Comparison of ENCODE assay signal across 18 mouse cellular contexts in the genomic region with DNA sequence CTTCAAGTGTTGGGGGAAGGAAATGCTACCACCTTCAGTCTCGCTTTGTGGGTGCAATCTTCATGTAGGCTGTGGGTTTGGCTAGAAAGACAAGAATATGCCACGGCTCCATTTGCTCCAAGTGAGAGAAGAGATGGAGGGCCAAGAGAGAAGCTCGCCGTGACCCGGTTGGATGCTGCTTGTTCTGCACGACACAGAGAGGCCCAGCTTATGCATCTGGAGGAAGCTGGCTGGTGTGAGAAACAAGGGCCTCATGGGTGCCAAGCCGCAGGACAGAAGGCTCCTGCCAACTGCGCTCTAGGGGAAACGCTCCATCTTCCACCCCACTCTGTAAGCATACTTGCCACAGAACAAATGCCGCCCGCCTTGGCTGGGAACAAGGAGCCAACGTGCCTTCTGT.
A peak's percentile ranks its signal among the peaks of the same experiment; 100 is the strongest.
DNase-seq lines count a peak whose midpoint lies in the region; ATAC-seq and TF ChIP-seq lines count a peak whose summit lies in the region.
"Had no signal": no experiment of that assay in that cellular context is flagged by ENCODE, and none has a peak within 500 bp of the region (broad histone marks: within the 10 kb centered on the region; RNA-seq: fewer than 3 reads in every experiment).

No protein-coding gene starts in this region.

- TF ChIP-seq CTCF in forebrain, postnatal 0 days (IDR thresholded peaks at IDR 0.05; ENCODE audit: low read depth): no peak
- no peak for TF ChIP-seq CTCF in lung, adult 2 months (IDR thresholded peaks at IDR 0.05; ENCODE audit: insufficient read depth, low read length)

- H3K9ac ChIP-seq in forebrain, postnatal 0 days: no peak overlapping the region
- no peak overlapping the region for H3K9ac ChIP-seq in forebrain, embryonic 12.5 days
- H3K9ac ChIP-seq: embryonic facial prominence, embryonic 12.5 days; heart, embryonic 12.5 days; hindbrain, embryonic 15.5 days had no signal

- no peaks in the 10 kb centered on the region for H3K4me1 ChIP-seq in forebrain, postnatal 0 days (ENCODE audit: insufficient read depth)
- H3K4me1 ChIP-seq in forebrain, embryonic 12.5 days: peaks cover 13% of the 10 kb centered on the region
- H3K4me1 ChIP-seq in lung, adult 2 months (ENCODE audit: control insufficient read depth, insufficient read depth, low read length): no peaks in the 10 kb centered on the region
- H3K4me1 ChIP-seq in limb, embryonic 10.5 days: 0 out of 2 replicates have a peak, but pooled peaks cover 8% of the 10 kb centered on the region
- H3K4me1 ChIP-seq: embryonic facial prominence, embryonic 12.5 days; heart, embryonic 12.5 days had no signal

- H3K27me3 ChIP-seq in forebrain, postnatal 0 days (ENCODE audit: insufficient read depth, low read length): no peaks in the 10 kb centered on the region
- no peaks in the 10 kb centered on the region for H3K27me3 ChIP-seq in forebrain, embryonic 12.5 days
- 0 out of 2 replicates have a peak, but pooled peaks cover 7% of the 10 kb centered on the region for H3K27me3 ChIP-seq in limb, embryonic 10.5 days (ENCODE audit: low read depth, poor library complexity, severe bottlenecking)
- H3K27me3 ChIP-seq: embryonic facial prominence, embryonic 12.5 days; hindbrain, embryonic 15.5 days had no signal

- H3K4me3 ChIP-seq in forebrain, postnatal 0 days (ENCODE audit: low read depth, low read length): no peak overlapping the region
- no peak overlapping the region for H3K4me3 ChIP-seq in forebrain, embryonic 12.5 days (replicated peaks)
- H3K4me3 ChIP-seq in lung, adult 2 months (replicated peaks; ENCODE audit: extremely low read depth, low read depth, low read length): no peak overlapping the region
- no peak overlapping the region for H3K4me3 ChIP-seq in limb, embryonic 10.5 days
- H3K4me3 ChIP-seq: embryonic facial prominence, embryonic 12.5 days; heart, embryonic 12.5 days; hindbrain, embryonic 15.5 days had no signal

- H3K9me3 ChIP-seq in forebrain, postnatal 0 days (ENCODE audit: low read length): no peaks in the 10 kb centered on the region
- no peaks in the 10 kb centered on the region for H3K9me3 ChIP-seq in forebrain, embryonic 12.5 days
- no peaks in the 10 kb centered on the region for H3K9me3 ChIP-seq in limb, embryonic 10.5 days (replicated peaks)
- H3K9me3 ChIP-seq: embryonic facial prominence, embryonic 12.5 days; heart, embryonic 12.5 days; hindbrain, embryonic 15.5 days had no signal

- TF ChIP-seq POLR2A in lung, adult 2 months (IDR thresholded peaks at IDR 0.05; ENCODE audit: borderline replicate concordance, extremely low read depth, low read depth, low read length): no peak

- H3K36me3 ChIP-seq in forebrain, postnatal 0 days (ENCODE audit: insufficient read depth): no peaks in the 10 kb centered on the region
- H3K36me3 ChIP-seq in forebrain, embryonic 12.5 days (replicated peaks): no peaks in the 10 kb centered on the region
- no peaks in the 10 kb centered on the region for H3K36me3 ChIP-seq in limb, embryonic 10.5 days
- H3K36me3 ChIP-seq: embryonic facial prominence, embryonic 12.5 days; heart, embryonic 12.5 days; hindbrain, embryonic 15.5 days had no signal

- no peak overlapping the region for H3K27ac ChIP-seq in forebrain, postnatal 0 days (ENCODE audit: low read depth, low read length)
- H3K27ac ChIP-seq in forebrain, embryonic 12.5 days: no peak overlapping the region
- H3K27ac ChIP-seq in limb, embryonic 10.5 days: no peak overlapping the region
- H3K27ac ChIP-seq: embryonic facial prominence, embryonic 12.5 days had no signal

- peak; percentile 36; the same call in 1 of the 2 replicates for ATAC-seq in forebrain, postnatal 0 days
- ATAC-seq in forebrain, embryonic 12.5 days (ENCODE audit: low FRiP score): no peak
- ATAC-seq: CD4-positive, CD25-positive, alpha-beta regulatory T cell, adult 4 months; forebrain, embryonic 16.5 days had no signal

- H3K4me2 ChIP-seq in forebrain, postnatal 0 days (ENCODE audit: low read depth): no peak overlapping the region
- no peak overlapping the region for H3K4me2 ChIP-seq in forebrain, embryonic 12.5 days
- H3K4me2 ChIP-seq: embryonic facial prominence, embryonic 12.5 days; heart, embryonic 12.5 days; hindbrain, embryonic 15.5 days had no signal

- peak; percentile 10 for DNase-seq in forebrain, postnatal 0 days
- DNase-seq in layer of hippocampus, adult 11-12 months (ENCODE audit: low spot score): peak; percentile 18
- no peak for DNase-seq in layer of hippocampus, postnatal 36 days
- DNase-seq in lung, postnatal 10 days: peak; percentile 20
- DNase-seq in lung, adult 2 months: no peak
- DNase-seq in right cerebral cortex, postnatal 25 days: peak; percentile 39
- DNase-seq in limb, embryonic 10.5 days (ENCODE audit: low spot score): no peak
- DNase-seq: adrenal gland, postnatal 10 days; B cell, adult 2 months; cerebellum, adult 18-20 months; cerebellum, postnatal 14 days; gastrocnemius, postnatal 14 days had no signal

- WGBS in forebrain, postnatal 0 days: 79% methylated on average over 12 of the region's 12 CpGs
- WGBS in forebrain, embryonic 12.5 days: 93% methylated on average over 12 of the region's 12 CpGs
- 82% methylated on average over 12 of the region's 12 CpGs for whole genome bisulfite sequencing in lung, adult 2 months
- 91% methylated on average over 12 of the region's 12 CpGs for WGBS in limb, embryonic 10.5 days

Comparison
In these comparisons a context has a peak if more than half of its experiments do, and no peak if none do; other contexts are left out.
1. DNase-seq: peak in forebrain, postnatal 0 days (single experiment), layer of hippocampus, adult 11-12 months (single experiment), lung, postnatal 10 days (single experiment) and right cerebral cortex, postnatal 25 days (single experiment); none in layer of hippocampus, postnatal 36 days (0 of 2), lung, adult 2 months (single experiment) and limb, embryonic 10.5 days (single experiment).